Mouse (Mus musculus): ENCODE results near the gene Twf1. TPM values are rescaled to one million over a fixed set of nuclear protein-coding genes. Genes with fewer than 3 reads are reported as not detected.

The Twf1 gene
- 41.9 and 44.7 TPM in 2 replicates for polyA plus RNA-seq (2015; fragmentation: Nextera tagmentation; extraction: Ambion mirVana)

DNA sequence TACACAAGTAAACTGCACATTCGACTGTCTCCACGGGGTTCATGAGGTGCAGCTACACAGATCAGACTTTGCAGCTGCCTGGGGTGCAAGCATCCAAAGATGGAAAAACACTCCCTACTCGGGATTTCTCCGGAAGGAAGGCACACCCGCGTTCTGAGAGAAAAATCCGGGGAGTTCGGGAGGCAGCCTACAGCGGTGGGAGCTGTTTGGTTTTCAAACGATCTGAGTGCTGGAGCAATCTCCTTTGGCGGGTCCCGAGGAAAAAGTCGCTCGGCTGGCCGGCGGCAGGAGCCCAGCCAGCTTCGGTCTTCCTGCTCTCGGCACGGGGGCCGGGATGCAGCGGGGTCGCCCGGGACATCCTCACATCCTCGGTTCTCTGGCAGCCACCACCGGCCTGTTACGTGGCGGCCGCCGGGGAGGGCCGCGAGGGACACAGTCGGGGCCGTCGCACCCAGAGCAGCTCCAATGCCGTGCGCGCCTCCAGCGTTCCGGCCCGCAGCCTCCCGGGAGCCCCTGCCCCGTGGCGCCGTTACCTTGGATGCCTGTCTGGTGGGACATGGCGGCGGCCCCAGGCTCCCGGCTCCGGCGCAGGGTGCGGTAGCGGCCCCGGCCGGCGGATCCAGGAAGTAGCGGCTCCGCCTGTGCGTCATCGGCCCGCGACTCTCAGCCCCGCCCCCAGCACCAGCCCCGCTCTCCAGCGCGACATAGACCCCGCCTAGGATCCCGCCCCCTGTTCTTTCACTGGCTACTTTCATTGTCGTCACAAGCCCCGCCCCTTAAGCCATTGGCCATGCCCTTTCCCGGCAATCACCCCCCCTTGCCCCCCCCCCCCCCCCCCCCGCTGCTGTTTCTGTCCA is at the start of gene Twf1:
Gene Twf1 (minus strand): TSS at position 671 of the 857 bp plus-strand sequence.
- Histone ChIP-seq H3K27me3 (ENCODE audit: control insufficient read depth, insufficient read depth, low read length) (no peaks in the 10 kb centered on the region), H3K27ac (ENCODE audit: low read length) (peak within 1 kb of the TSS; percentile 73), H3K9ac (ENCODE audit: low read length) (peak within 1 kb of the TSS; percentile 91), H3K9me3 (replicated peaks; ENCODE audit: control insufficient read depth, low read length) (no peaks in the 10 kb centered on the region), H3K4me1 (ENCODE audit: control insufficient read depth, insufficient read depth, low read length) (peaks cover 7% of the 10 kb centered on the region), H3K4me3 (ENCODE audit: low read length) (peak within 1 kb of the TSS; percentile 93), H3K4me2 (ENCODE audit: low read depth, low read length) (peak within 1 kb of the TSS; percentile 90), H3K36me3 (ENCODE audit: control insufficient read depth, insufficient read depth) (peaks cover 14% of the 10 kb centered on the region)
- under 1% methylated on average over 65 of the region's 70 CpGs for WGBS
- peak; percentile 99 for ATAC-seq (replicated peaks; ENCODE audit: extremely low read depth, insufficient read depth, low FRiP score)

DNA sequence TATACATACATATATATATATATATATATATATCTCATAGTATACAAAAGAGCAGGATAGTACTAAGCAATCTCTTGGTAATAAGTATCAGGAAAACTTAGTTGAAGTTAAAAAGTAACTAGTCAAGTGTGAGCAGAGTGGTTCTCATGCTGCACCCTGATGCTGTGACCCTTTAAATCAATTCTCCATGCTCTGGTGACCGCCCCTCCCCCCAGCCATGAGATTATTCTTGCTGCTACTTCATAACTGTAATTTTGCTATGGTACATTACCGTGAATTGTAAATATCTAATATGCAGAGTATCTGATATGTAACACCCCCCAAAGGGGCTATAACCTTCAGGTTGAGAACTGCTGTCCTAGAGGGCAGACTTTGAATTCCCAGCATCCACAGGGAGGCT is 49.4 kb upstream of the Twf1 start:
- Histone ChIP-seq H3K36me3 (ENCODE audit: control insufficient read depth, insufficient read depth) (no peaks in the 10 kb centered on the region), H3K27me3 (ENCODE audit: control insufficient read depth, insufficient read depth, low read length) (no peaks in the 10 kb centered on the region), H3K27ac (ENCODE audit: low read length) (no peak overlapping the region), H3K9ac (ENCODE audit: low read length) (no peak overlapping the region), H3K4me1 (ENCODE audit: control insufficient read depth, insufficient read depth, low read length) (no peaks in the 10 kb centered on the region), H3K9me3 (replicated peaks; ENCODE audit: control insufficient read depth, low read length) (no peaks in the 10 kb centered on the region; the same call in 1 of the 2 replicates), H3K4me3 (ENCODE audit: low read length) (no peak overlapping the region), H3K4me2 (ENCODE audit: low read depth, low read length) (no peak overlapping the region)
- no peak for ATAC-seq (replicated peaks; ENCODE audit: extremely low read depth, insufficient read depth, low FRiP score)
- WGBS, result 73% methylated on average over 2 of the region's 2 CpGs

DNA sequence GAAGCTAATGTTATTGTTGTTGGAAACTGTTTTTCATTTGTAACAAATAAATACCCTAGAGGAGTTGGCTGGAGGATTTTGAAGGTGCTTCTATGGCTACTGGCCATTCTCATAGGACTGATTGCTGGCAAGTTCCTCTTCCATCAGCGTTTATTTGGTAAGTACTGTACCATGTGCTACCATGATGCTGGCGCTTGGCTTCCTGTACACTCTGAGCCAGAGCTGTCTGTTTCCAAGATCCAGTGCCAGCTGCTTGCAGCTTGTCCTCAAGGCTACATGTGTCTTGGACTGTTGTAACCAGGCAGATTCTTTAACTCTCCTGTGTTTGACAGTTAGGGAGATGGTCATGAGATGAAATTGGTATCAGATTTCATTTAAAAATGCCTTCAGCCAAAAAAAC is 48.5 kb upstream of the Twf1 start:
- no peaks in the 10 kb centered on the region; the same call in 1 of the 2 replicates for H3K9me3 ChIP-seq (replicated peaks; ENCODE audit: control insufficient read depth, low read length)
- 80% methylated on average over 2 of the region's 2 CpGs for WGBS
- no peak overlapping the region for H3K9ac ChIP-seq (ENCODE audit: low read length)
- H3K27me3 ChIP-seq (ENCODE audit: control insufficient read depth, insufficient read depth, low read length), result no peaks in the 10 kb centered on the region
- no peaks in the 10 kb centered on the region for H3K4me1 ChIP-seq (ENCODE audit: control insufficient read depth, insufficient read depth, low read length)
- no peak overlapping the region for H3K4me3 ChIP-seq (ENCODE audit: low read length)
- H3K36me3 ChIP-seq (ENCODE audit: control insufficient read depth, insufficient read depth), result no peaks in the 10 kb centered on the region
- no peak overlapping the region for H3K4me2 ChIP-seq (ENCODE audit: low read depth, low read length)
- no peak for ATAC-seq (replicated peaks; ENCODE audit: extremely low read depth, insufficient read depth, low FRiP score)
- H3K27ac ChIP-seq (ENCODE audit: low read length), result no peak overlapping the region

DNA sequence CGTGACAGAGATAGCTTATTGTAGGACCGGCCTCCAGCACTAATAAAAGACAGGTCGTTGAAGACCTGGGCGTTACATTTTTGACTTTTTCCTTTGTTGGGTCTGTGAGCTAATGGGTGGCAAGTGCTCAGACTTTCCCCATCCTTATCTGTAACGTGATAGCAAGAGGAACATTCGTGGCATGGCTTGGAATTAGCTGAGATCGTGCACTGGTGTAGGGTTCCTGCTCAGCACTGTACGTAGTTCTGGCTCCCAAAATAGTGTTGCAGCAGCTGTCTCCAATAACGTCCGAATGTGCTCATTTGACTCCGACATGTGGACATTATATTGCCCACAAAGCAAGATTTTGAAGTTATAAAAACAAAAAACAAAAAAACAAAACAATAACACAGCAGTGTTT is 44.8 kb upstream of the Twf1 start:
- Histone ChIP-seq H3K27ac (ENCODE audit: low read length) (no peak overlapping the region), H3K9me3 (replicated peaks; ENCODE audit: control insufficient read depth, low read length) (no peaks in the 10 kb centered on the region), H3K27me3 (ENCODE audit: control insufficient read depth, insufficient read depth, low read length) (peaks cover 11% of the 10 kb centered on the region), H3K4me2 (ENCODE audit: low read depth, low read length) (no peak overlapping the region), H3K4me1 (ENCODE audit: control insufficient read depth, insufficient read depth, low read length) (no peaks in the 10 kb centered on the region), H3K36me3 (ENCODE audit: control insufficient read depth, insufficient read depth) (no peaks in the 10 kb centered on the region), H3K4me3 (ENCODE audit: low read length) (no peak overlapping the region), H3K9ac (ENCODE audit: low read length) (no peak overlapping the region)
- no peak; the same call in 1 of the 2 replicates for ATAC-seq (replicated peaks; ENCODE audit: extremely low read depth, insufficient read depth, low FRiP score)
- WGBS, result 34% methylated on average over 11 of the region's 11 CpGs

DNA sequence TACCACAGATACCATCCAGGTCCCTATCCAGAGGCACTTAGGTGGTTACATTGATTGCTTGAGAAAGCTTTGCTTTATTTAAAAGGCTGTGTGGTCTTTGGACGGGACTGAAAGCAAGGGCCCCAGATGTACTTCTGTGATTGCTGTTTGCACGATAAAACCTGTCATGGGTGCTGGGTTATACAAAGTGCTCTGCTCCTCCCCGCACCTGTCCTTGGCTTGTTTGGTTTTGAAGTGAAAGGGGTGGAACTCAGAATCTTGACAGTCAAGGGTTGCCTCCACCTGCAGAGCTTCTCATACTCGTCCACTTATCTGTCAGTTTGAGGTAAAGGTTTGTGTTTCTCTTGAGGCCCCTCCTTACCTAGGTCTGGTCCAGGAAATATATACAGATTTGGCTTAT is 40.9 kb upstream of the Twf1 start:
- Histone ChIP-seq H3K4me1 (ENCODE audit: control insufficient read depth, insufficient read depth, low read length) (no peaks in the 10 kb centered on the region), H3K4me3 (ENCODE audit: low read length) (no peak overlapping the region), H3K9me3 (replicated peaks; ENCODE audit: control insufficient read depth, low read length) (no peaks in the 10 kb centered on the region), H3K27me3 (ENCODE audit: control insufficient read depth, insufficient read depth, low read length) (peaks cover 13% of the 10 kb centered on the region), H3K36me3 (ENCODE audit: control insufficient read depth, insufficient read depth) (no peaks in the 10 kb centered on the region), H3K9ac (ENCODE audit: low read length) (no peak overlapping the region), H3K4me2 (ENCODE audit: low read depth, low read length) (no peak overlapping the region), H3K27ac (ENCODE audit: low read length) (no peak overlapping the region)
- 68% methylated on average over 4 of the region's 4 CpGs for WGBS
- no peak for ATAC-seq (replicated peaks; ENCODE audit: extremely low read depth, insufficient read depth, low FRiP score)

DNA sequence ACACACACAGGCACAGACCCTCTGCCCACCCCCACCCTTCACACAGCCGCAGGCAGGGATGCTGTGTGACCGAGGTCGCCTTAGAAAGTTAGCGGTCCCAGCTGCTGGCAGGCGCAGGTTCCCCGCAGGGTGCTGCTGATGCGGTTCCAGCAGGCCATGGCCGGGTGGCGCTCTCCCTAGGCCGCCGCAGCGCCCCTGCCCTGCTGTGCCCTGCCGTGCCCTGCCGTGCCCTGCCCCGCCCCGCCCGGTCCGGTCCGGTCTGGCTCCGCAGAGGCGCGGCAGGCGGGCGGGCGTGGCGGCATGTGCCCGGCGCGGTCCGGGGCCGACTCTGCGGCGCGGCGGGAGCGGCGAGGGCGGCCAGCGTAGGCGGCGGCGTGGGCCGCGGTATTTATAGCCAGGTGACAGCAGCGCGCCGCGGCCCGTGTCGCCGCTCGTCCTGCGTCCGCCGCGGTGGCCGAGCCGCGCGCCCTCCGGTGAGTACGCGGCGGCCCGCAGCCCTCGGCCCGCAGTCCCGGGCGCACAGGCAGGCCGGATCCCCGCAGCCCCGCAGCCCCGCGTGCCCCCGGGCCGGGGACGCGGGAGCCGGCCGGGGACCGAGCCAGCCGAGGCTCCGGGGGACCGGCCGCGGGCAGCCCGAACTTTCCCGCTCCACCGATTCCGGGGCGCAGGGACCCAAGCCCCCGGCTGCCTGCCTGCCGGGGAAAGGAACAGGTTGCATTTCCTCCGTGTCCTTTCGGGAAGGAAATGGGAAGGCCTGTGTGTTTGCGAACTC is 39.3 kb upstream of the Twf1 start, which contains the start of gene Tmem117:
Gene Tmem117 (plus strand): TSS at position 403 of the 772 bp plus-strand sequence.
- Histone ChIP-seq H3K27me3 (ENCODE audit: control insufficient read depth, insufficient read depth, low read length) (peaks cover 13% of the 10 kb centered on the region), H3K36me3 (ENCODE audit: control insufficient read depth, insufficient read depth) (no peaks in the 10 kb centered on the region), H3K4me3 (ENCODE audit: low read length) (peak within 1 kb of the TSS; percentile 64), H3K9me3 (replicated peaks; ENCODE audit: control insufficient read depth, low read length) (no peaks in the 10 kb centered on the region), H3K27ac (ENCODE audit: low read length) (no peak within 1 kb of the TSS), H3K4me2 (ENCODE audit: low read depth, low read length) (peak within 1 kb of the TSS; percentile 99), H3K9ac (ENCODE audit: low read length) (peak within 1 kb of the TSS; percentile 77), H3K4me1 (ENCODE audit: control insufficient read depth, insufficient read depth, low read length) (no peaks in the 10 kb centered on the region)
- under 1% methylated on average over 96 of the region's 96 CpGs for WGBS
- peak; percentile 84 for ATAC-seq (replicated peaks; ENCODE audit: extremely low read depth, insufficient read depth, low FRiP score)

DNA sequence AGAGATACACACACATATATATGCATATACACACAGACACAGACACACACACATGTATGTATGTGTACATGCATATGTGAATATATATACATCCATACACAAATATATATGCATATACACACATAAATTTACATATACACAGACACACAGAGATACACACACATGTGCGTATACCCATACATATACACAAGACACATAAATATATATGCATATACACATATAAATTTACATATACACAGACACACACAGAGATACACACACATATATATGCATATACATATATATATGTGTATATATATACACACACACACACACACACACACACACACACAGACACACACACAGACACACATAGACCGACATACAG is 38.8 kb upstream of the Twf1 start:
- H3K9ac ChIP-seq (ENCODE audit: low read length), result peak overlapping the region; percentile 77
- no peaks in the 10 kb centered on the region for H3K9me3 ChIP-seq (replicated peaks; ENCODE audit: control insufficient read depth, low read length)
- H3K27ac ChIP-seq (ENCODE audit: low read length), result no peak overlapping the region
- H3K27me3 ChIP-seq (ENCODE audit: control insufficient read depth, insufficient read depth, low read length), result peaks cover 13% of the 10 kb centered on the region
- H3K4me3 ChIP-seq (ENCODE audit: low read length), result peak overlapping the region; percentile 64
- no peaks in the 10 kb centered on the region for H3K4me1 ChIP-seq (ENCODE audit: control insufficient read depth, insufficient read depth, low read length)
- no peaks in the 10 kb centered on the region for H3K36me3 ChIP-seq (ENCODE audit: control insufficient read depth, insufficient read depth)
- WGBS, result 53% methylated on average over 2 of the region's 2 CpGs
- H3K4me2 ChIP-seq (ENCODE audit: low read depth, low read length), result peak overlapping the region; percentile 99
- no peak for ATAC-seq (replicated peaks; ENCODE audit: extremely low read depth, insufficient read depth, low FRiP score)

DNA sequence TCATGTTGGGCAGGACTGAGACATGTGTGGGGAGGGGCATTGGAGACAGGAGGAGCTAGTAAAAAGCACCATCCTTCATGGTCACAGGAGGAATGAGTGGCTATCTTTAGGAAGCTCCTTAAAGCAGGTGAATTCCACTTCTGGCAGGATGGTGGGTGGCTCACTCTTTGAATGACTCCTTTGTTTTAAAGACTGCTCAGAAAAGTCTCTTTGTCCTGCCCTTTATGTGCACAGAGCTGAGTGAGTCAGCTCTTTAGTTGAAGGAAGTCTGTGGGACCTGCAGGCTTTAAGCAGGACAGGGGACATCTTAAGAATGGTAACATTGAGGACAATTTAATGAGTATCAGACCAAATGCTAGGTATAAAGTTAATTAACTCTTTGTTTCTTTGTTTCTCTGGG is 31.2 kb upstream of the Twf1 start:
- H3K9me3 ChIP-seq (replicated peaks; ENCODE audit: control insufficient read depth, low read length), result no peaks in the 10 kb centered on the region
- H3K9ac ChIP-seq (ENCODE audit: low read length), result no peak overlapping the region
- H3K36me3 ChIP-seq (ENCODE audit: control insufficient read depth, insufficient read depth), result no peaks in the 10 kb centered on the region
- H3K4me3 ChIP-seq (ENCODE audit: low read length), result no peak overlapping the region
- no peak for ATAC-seq (replicated peaks; ENCODE audit: extremely low read depth, insufficient read depth, low FRiP score)
- no peaks in the 10 kb centered on the region; the same call in 1 of the 2 replicates for H3K27me3 ChIP-seq (ENCODE audit: control insufficient read depth, insufficient read depth, low read length)
- no peak overlapping the region for H3K27ac ChIP-seq (ENCODE audit: low read length)
- H3K4me1 ChIP-seq (ENCODE audit: control insufficient read depth, insufficient read depth, low read length), result no peaks in the 10 kb centered on the region
- no peak overlapping the region for H3K4me2 ChIP-seq (ENCODE audit: low read depth, low read length)

- Histone ChIP-seq H3K4me3 (ENCODE audit: low read length) (no peak overlapping the region), H3K36me3 (ENCODE audit: control insufficient read depth, insufficient read depth) (no peaks in the 10 kb centered on the region), H3K4me1 (ENCODE audit: control insufficient read depth, insufficient read depth, low read length) (no peaks in the 10 kb centered on the region), H3K9ac (ENCODE audit: low read length) (no peak overlapping the region), H3K4me2 (ENCODE audit: low read depth, low read length) (no peak overlapping the region), H3K9me3 (replicated peaks; ENCODE audit: control insufficient read depth, low read length) (no peaks in the 10 kb centered on the region), H3K27me3 (ENCODE audit: control insufficient read depth, insufficient read depth, low read length) (no peaks in the 10 kb centered on the region), H3K27ac (ENCODE audit: low read length) (no peak overlapping the region)
- no peak for ATAC-seq (replicated peaks; ENCODE audit: extremely low read depth, insufficient read depth, low FRiP score)
- 83% methylated on average over 11 of the region's 11 CpGs for WGBS
Observed at GRCm38 (mm10) chr15:94616036-94616435, 26.3 kb upstream of the Twf1 start.
